Mouse (Mus musculus): Measurements from ENCODE around the gene Mpi. TPM values are rescaled to one million over a fixed set of nuclear protein-coding genes. Genes with fewer than 3 reads are reported as not detected.

The Mpi gene
- total RNA-seq, 1 experiment from 2014 or later, result 11.9 TPM

GRCm38 (mm10) chr9:57564609-57565008 is 12.0 kb upstream of the Mpi start:
- no peak for ATAC-seq (ENCODE audit: extremely low read depth, insufficient number of reproducible peaks, low FRiP score, poor library complexity, severe bottlenecking)

- no peak for ATAC-seq (ENCODE audit: extremely low read depth, insufficient number of reproducible peaks, low FRiP score, poor library complexity, severe bottlenecking)
These were observed 10.4 kb upstream of the Mpi start for GRCm38 (mm10) chr9:57562896-57563372.

- ATAC-seq (ENCODE audit: extremely low read depth, insufficient number of reproducible peaks, low FRiP score, poor library complexity, severe bottlenecking), result peak; percentile 22; the same call in 1 of the 2 replicates
These were observed 9.1 kb upstream of the Mpi start for GRCm38 (mm10) chr9:57561711-57562099.

DNA sequence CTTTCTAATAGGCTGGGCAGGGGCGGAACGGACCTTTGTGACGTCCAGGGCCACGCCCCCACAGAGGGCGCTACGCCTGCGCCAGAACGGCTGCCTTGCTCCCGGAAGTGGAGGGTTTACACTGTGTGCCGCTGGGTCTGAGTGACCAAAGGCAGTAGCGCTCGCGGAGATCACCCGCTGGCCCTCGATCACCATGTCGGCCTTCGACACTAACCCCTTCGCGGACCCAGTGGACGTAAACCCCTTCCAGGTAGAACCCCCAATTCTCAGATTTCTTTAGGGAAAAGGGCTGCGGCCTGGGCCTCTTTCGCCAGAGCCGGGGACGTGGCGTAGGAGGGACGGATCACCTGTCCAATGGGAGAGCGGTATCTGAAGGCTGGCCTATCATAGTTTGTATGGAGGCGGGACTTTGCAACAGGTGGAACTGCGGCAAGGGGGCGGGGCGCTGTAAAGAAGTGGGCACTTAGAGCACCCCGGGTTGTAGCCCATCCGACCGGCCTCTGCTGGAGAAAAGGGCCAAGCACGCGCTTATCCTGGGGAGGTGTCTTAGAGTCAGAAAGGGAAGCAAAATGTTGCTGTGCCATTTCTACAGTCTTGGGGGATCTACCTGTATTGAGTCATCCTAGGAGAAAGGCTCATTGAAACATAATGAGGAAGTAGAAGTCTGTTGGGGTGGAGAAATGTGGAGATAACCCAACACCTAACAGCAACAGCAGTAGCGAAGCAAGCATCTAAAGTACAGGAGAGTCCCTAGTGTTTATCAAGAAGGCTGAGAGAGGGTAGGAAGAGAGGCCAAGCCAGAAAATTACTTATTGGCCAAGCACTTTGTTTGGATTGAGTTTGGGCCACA is 8.5 kb upstream of the Mpi start, which contains the start of gene Scamp2:
TSS of gene Scamp2 (plus strand) at position 83 of the 850 bp plus-strand sequence.
- peak; percentile 90 for ATAC-seq (ENCODE audit: extremely low read depth, insufficient number of reproducible peaks, low FRiP score, poor library complexity, severe bottlenecking)

DNA sequence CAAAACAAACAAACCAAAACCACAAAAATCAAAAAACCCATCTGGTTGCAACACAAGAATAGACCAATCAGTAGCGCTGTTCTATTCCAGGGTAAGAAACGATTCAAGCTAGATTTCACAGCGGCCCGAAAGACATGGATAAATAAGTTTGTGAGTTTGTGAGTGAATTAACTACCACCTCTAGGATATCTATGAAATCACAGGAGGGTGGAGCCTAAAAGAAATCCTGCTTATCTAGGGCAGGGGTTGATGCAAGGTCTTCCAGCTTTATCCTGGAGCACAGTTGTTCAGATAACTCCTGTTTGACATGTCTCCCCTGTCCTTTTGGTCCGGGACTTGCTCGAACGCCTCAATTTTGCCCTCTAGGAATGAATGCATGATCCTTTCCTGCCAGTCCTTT is 7.7 kb upstream of the Mpi start:
- ATAC-seq (ENCODE audit: extremely low read depth, insufficient number of reproducible peaks, low FRiP score, poor library complexity, severe bottlenecking), result no peak

DNA sequence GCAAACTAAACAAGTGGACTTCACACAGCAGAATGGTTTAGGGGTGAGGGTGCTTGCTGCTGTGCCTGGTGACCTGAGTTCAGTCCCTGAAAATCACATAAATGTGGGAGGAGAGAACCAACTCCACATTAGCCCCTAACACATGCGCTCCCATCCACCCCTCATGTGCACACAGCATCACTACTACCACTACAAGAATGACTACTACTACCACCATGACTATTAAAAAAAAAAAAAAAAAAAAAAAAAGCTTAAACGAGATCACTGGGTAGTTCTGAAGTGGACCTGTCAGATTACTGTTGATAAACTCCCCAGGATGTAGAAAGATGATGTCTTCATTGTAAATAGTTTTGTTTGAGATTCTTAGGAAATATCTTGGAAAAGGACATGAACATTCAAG is 7.0 kb upstream of the Mpi start:
- ATAC-seq (ENCODE audit: extremely low read depth, insufficient number of reproducible peaks, low FRiP score, poor library complexity, severe bottlenecking), result no peak

DNA sequence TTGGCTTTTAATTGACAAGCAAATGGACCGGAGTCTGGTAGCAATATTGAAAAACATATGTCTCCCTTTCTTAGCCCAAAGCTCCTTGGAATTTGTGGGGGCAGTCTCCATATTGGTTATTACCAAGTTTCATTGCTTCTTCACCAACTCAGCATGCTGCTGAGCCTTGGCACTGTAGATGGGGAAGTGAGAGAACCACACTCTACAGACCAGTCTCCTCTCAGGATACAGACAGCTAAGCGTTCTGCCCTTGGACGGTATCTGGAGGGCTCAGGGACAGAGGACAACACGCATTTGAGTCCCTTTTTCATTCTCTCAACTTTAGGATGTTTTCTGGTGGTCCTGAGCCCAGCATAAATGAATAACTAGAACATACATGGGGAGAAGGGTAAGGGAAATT is 6.1 kb upstream of the Mpi start:
- ATAC-seq (ENCODE audit: extremely low read depth, insufficient number of reproducible peaks, low FRiP score, poor library complexity, severe bottlenecking), result no peak

GRCm38 (mm10) chr9:57557215-57557614 is 4.7 kb upstream of the Mpi start:
- ATAC-seq (ENCODE audit: extremely low read depth, insufficient number of reproducible peaks, low FRiP score, poor library complexity, severe bottlenecking), result no peak

- ATAC-seq (ENCODE audit: extremely low read depth, insufficient number of reproducible peaks, low FRiP score, poor library complexity, severe bottlenecking), result no peak
These were observed 2.2 kb upstream of the Mpi start for GRCm38 (mm10) chr9:57554753-57555152.

GRCm38 (mm10) chr9:57553119-57553518 is 556 bp upstream of the Mpi start:
- ATAC-seq (ENCODE audit: extremely low read depth, insufficient number of reproducible peaks, low FRiP score, poor library complexity, severe bottlenecking), result no peak

GRCm38 (mm10) chr9:57550126-57550862 is 2.3 kb downstream of the Mpi start:
- ATAC-seq (ENCODE audit: extremely low read depth, insufficient number of reproducible peaks, low FRiP score, poor library complexity, severe bottlenecking), result no peak

- no peak for ATAC-seq (ENCODE audit: extremely low read depth, insufficient number of reproducible peaks, low FRiP score, poor library complexity, severe bottlenecking)
These were observed 3.4 kb downstream of the Mpi start for GRCm38 (mm10) chr9:57549186-57549585.

DNA sequence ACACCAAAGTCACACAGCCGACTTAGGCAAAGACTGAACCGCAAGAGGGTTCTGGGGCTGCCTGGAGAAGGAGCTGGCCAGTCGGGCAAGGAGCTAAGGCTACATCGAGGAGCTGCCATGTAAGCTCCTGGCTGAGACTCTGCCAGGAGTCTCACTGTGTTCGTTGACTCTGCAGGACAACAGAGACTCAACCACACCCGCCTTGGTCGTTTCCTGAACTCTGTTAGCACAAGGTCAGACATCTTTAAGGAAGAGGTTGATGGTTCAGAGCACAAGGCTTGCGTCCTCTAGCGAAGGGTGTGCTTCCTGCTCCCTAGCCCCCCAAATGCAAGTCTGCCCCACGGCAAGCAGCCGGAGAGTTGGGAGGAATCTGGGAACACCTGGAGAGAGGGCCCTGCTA is 4.7 kb downstream of the Mpi start:
- ATAC-seq (ENCODE audit: extremely low read depth, insufficient number of reproducible peaks, low FRiP score, poor library complexity, severe bottlenecking), result no peak

DNA sequence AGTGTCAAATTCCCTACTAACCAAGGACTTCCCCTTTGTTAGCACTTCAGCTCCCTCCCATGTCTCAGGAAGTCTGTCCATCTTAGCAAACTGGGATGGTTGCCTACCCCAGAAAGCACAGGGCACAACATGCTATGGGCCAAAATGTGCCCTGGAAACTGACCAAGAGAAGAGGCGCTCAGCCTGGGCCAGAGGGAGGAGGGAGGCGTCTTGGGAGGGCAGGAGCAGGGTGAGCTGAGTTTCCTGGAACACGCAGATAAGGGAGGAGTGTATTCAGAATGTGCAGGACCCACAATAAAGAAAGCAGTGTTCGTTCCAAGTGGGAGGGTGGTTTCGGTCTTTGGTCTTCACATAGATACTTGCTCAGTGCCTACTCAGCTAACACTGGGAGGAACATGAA is 5.3 kb downstream of the Mpi start:
- no peak for ATAC-seq (ENCODE audit: extremely low read depth, insufficient number of reproducible peaks, low FRiP score, poor library complexity, severe bottlenecking)

DNA sequence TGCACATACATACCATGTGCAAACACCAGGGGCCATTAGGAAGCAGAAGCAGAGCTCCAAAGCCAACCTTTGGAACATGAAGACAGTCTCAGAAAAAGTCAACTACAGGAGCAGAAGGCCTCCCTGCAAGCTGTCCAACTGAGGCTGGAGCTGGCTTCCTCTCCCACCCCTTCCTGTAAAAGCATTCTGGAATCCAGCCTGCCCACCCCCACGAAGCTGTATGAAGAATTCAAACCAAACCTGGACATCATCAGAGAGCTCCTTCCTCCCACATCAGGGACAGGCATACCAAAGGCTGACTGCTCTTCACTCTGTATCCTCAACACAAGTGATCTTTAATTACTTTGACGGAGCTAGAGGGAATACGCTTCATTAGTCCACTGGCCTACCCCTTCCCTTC is 8.6 kb downstream of the Mpi start:
- ATAC-seq (ENCODE audit: extremely low read depth, insufficient number of reproducible peaks, low FRiP score, poor library complexity, severe bottlenecking), result no peak

- peak; percentile 46; the same call in 1 of the 2 replicates for ATAC-seq (ENCODE audit: extremely low read depth, insufficient number of reproducible peaks, low FRiP score, poor library complexity, severe bottlenecking)
These were observed 11.3 kb downstream of the Mpi start for GRCm38 (mm10) chr9:57541312-57541711.

DNA sequence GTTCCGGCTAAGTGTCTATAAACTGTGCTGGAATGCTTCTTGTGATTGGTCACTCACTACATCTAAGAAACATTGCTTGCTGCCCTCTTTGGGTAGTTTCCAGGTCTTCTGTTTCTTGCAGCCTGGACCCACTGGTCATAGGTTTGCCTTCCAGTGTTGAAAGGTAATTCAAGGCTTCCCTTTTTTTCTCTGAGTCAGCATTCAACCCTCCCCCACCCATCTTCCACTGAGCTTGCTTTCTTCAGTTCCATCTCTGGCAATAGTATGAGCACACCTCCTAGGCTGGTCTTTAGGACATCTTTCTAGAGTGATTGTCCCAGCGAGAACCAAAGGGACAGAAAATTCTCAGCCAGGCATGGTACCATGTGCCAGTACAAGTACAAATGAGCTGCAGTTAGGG is 13.0 kb downstream of the Mpi start:
- no peak for ATAC-seq (ENCODE audit: extremely low read depth, insufficient number of reproducible peaks, low FRiP score, poor library complexity, severe bottlenecking)

- ATAC-seq (ENCODE audit: extremely low read depth, insufficient number of reproducible peaks, low FRiP score, poor library complexity, severe bottlenecking), result no peak
These were observed 14.8 kb downstream of the Mpi start for GRCm38 (mm10) chr9:57537728-57538181.

DNA sequence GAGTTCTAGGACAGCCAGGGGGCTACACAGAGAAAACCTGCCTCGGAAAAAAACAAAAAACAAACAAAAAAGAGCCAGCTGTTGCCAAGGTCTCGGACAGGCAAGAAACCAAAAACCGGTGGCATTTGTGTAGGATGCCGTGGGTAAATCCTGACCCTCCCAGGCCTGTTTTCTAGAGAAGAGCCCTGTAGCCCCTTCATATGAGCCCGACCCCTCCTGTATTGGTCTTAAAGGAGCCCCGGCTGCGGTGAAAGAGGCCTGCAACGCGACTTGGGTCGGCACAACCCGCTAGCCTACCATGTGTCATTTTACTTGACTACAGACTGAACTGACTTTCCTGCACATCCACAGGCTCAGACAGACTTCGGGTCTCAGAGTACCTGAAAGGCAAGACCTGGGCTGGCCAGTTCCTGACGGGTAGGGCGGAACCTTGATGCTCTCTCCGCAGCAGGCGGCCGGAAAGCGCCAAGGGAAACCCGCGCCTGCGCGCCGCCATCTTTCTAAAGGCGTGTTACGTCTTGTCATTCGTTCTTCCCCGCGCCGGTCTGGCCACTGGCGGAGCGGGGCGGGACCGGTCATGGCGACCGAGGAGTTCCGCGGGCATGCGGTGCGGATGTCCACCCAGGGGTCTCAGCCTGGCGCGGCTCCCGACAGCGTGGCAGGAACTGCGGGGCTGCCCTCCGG is 15.4 kb downstream of the Mpi start, which contains the start of gene Fam219b:
TSS of gene Fam219b (plus strand) at position 485 of the 684 bp plus-strand sequence.
- peak; percentile 84 for ATAC-seq (ENCODE audit: extremely low read depth, insufficient number of reproducible peaks, low FRiP score, poor library complexity, severe bottlenecking)
